Mouse (Mus musculus) C2C12 (cell line): ENCODE measurements around the gene Pidd1. TPM values are rescaled to one million over a fixed set of nuclear protein-coding genes. Genes with fewer than 3 reads are reported as not detected.

Experiments
- H3K27me3 ChIP-seq: one replicate; pipeline ENCODE4 v1.6.1; 2011; ENCODE audit not compliant: control insufficient read depth, insufficient read depth, insufficient read length
- H3K36me3 ChIP-seq: one replicate; pipeline ENCODE4 v1.6.1; 2011; ENCODE audit not compliant: control insufficient read depth, insufficient read depth
- H3K4me3 ChIP-seq: one replicate; pipeline ENCODE4 v1.5.1; 2011; ENCODE audit warnings: mild to moderate bottlenecking, control low read depth; ENCODE audit not compliant: poor library complexity, insufficient read depth, severe bottlenecking
- H3K79me2 ChIP-seq: one replicate; pipeline ENCODE4 v1.6.1; 2011; ENCODE audit not compliant: control insufficient read depth, insufficient read depth
- H3K79me3 ChIP-seq: one replicate; pipeline ENCODE4 v1.6.1; 2011; ENCODE audit warnings: low read depth, control low read depth
- H3ac ChIP-seq: one replicate; pipeline ENCODE3; 2011; ENCODE audit warnings: low read depth; ENCODE audit not compliant: control insufficient read depth, insufficient read length
- CEBPB ChIP-seq: IDR thresholded peaks from one replicate; pipeline ENCODE4 v1.6.1; 2011; ENCODE audit warnings: low read depth, mild to moderate bottlenecking, control low read depth, moderate library complexity
- CTCF ChIP-seq: IDR thresholded peaks from one replicate; pipeline ENCODE4 v1.5.1; 2011; ENCODE audit not compliant: control insufficient read depth, insufficient read depth, insufficient read length
- FOSL1 ChIP-seq: IDR thresholded peaks from one replicate; pipeline ENCODE4 v1.8.0; 2011; ENCODE audit warnings: mild to moderate bottlenecking, low read length; ENCODE audit not compliant: poor library complexity, insufficient read depth, severe bottlenecking
- MAX ChIP-seq: IDR thresholded peaks from one replicate; pipeline ENCODE4 v1.6.1; 2011; ENCODE audit warnings: mild to moderate bottlenecking, control low read depth
- MYOD1 ChIP-seq: IDR thresholded peaks from one replicate; pipeline ENCODE4 v1.6.1; 2011; ENCODE audit warnings: low read depth; ENCODE audit not compliant: control insufficient read depth, insufficient read length
- MYOG ChIP-seq: IDR thresholded peaks from one replicate; pipeline ENCODE4 v1.6.1; 2011; ENCODE audit not compliant: control insufficient read depth, insufficient read length; ENCODE audit errors: extremely low read depth
- USF1 ChIP-seq: IDR thresholded peaks from one replicate; pipeline ENCODE4 v1.6.1; 2011; ENCODE audit warnings: low read depth, mild to moderate bottlenecking, control low read depth, moderate library complexity
- polyA plus RNA-seq: library from polyadenylated mRNA; unstranded; fragments of >200 nt; fragmentation: generic; extraction: Trizol; gene quantifications from one replicate; pipeline ENCODE4 v1.2.1, GENCODE M21; 2012; ENCODE audit warnings: missing spikeins

The Pidd1 gene
- polyA plus RNA-seq, 1 experiment: 9.5 TPM

- no peaks in the 10 kb centered on the region for H3K79me3 ChIP-seq
- H3K4me3 ChIP-seq: no peak within 1 kb of the TSS
- peaks cover 5% of the 10 kb centered on the region for H3K36me3 ChIP-seq
- TF ChIP-seq USF1: no peak
- no peak for TF ChIP-seq MAX
- TF ChIP-seq FOSL1: no peak
- TF ChIP-seq MYOG: no peak
- TF ChIP-seq CTCF: no peak
- TF ChIP-seq CEBPB: no peak
- no peak for TF ChIP-seq MYOD1
- H3ac ChIP-seq: no peak within 1 kb of the TSS
- no peaks in the 10 kb centered on the region for H3K27me3 ChIP-seq
- H3K79me2 ChIP-seq: peaks cover under 1% of the 10 kb centered on the region
These were observed 14.5 kb downstream of the Pidd1 start, which contains the start of gene Cend1 for GRCm38 (mm10) chr7:141429310-141429709. Cend1 (minus strand) TSS chr7:141429491.

DNA sequence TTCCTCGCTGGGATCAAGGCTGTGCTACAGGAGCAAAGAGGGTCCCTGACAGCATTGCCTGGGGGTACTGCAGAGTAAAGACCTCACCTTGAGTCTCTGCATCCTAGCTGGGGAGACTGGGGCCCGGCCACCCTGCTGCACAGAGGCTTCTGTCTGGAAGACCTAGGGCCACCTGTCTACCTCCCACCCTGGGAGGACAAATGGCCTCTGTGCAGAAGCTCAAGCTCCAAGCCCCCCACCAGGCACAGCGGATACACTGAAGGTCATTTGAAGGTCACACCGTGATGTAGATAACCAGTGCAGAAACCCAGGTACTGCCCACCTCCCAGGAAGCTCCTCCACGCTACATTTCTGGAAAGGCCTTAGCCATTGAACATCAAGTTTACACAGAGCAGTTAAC, 15.1 kb downstream of the Pidd1 start:
- H3K79me2 ChIP-seq: no peaks in the 10 kb centered on the region
- H3K36me3 ChIP-seq: no peaks in the 10 kb centered on the region
- no peak overlapping the region for H3K4me3 ChIP-seq
- H3K27me3 ChIP-seq: no peaks in the 10 kb centered on the region
- H3K79me3 ChIP-seq: no peaks in the 10 kb centered on the region
- no peak overlapping the region for H3ac ChIP-seq
- TF ChIP-seq CEBPB (no peak), FOSL1 (no peak), MYOD1 (no peak), MAX (no peak), MYOG (no peak), CTCF (no peak), USF1 (no peak)

DNA sequence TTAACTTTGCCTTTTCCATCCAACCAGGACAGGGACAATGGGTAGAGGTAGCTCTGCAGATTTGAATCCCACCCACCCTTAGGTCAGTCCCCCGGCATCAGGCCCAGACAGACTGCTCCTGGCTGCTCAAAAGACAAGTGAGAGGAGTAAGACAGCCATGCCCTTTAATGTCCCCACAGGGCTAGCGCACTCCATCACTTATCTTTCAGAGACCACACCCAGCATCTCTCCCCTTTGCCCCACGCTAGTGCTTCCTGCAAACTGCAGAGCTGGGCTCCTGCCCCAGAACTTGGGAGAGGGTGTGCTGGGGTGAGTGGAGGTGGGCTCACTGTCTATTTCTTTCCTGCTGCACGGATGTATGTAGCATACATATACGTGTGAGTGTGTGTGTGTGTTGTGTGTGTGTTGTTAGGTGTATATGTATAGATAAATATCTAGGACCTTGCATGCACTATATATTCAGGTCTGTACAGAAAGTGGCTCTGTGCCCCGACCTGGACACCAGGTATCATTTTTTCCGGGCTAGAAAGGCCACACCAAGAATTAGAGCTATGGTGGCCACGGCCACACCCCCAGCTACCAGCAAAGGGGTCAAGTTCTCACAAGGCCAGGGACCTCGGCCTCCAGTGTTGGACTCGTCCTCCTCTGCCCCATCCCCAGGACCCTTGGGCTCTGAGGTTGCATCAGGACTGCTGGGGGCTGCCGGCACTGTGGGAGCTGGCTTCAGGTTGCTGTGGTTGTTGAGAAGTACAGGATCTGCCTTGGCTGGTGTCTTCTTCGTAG, 16.7 kb downstream of the Pidd1 start:
- no peaks in the 10 kb centered on the region for H3K79me2 ChIP-seq
- H3K36me3 ChIP-seq: no peaks in the 10 kb centered on the region
- TF ChIP-seq MYOG: no peak
- no peak for TF ChIP-seq MAX
- no peaks in the 10 kb centered on the region for H3K79me3 ChIP-seq
- no peak overlapping the region for H3K4me3 ChIP-seq
- no peaks in the 10 kb centered on the region for H3K27me3 ChIP-seq
- no peak overlapping the region for H3ac ChIP-seq

- Histone ChIP-seq H3K27me3 (no peaks in the 10 kb centered on the region), H3K79me2 (no peaks in the 10 kb centered on the region), H3K4me3 (no peak overlapping the region), H3K36me3 (no peaks in the 10 kb centered on the region), H3K79me3 (no peaks in the 10 kb centered on the region), H3ac (no peak overlapping the region)
- no peak for TF ChIP-seq MAX
- no peak for TF ChIP-seq FOSL1
- TF ChIP-seq CEBPB: no peak
- TF ChIP-seq MYOD1: no peak
- no peak for TF ChIP-seq USF1
- no peak for TF ChIP-seq MYOG
- TF ChIP-seq CTCF: no peak
These were observed 20.0 kb downstream of the Pidd1 start for GRCm38 (mm10) chr7:141423811-141424210.

DNA sequence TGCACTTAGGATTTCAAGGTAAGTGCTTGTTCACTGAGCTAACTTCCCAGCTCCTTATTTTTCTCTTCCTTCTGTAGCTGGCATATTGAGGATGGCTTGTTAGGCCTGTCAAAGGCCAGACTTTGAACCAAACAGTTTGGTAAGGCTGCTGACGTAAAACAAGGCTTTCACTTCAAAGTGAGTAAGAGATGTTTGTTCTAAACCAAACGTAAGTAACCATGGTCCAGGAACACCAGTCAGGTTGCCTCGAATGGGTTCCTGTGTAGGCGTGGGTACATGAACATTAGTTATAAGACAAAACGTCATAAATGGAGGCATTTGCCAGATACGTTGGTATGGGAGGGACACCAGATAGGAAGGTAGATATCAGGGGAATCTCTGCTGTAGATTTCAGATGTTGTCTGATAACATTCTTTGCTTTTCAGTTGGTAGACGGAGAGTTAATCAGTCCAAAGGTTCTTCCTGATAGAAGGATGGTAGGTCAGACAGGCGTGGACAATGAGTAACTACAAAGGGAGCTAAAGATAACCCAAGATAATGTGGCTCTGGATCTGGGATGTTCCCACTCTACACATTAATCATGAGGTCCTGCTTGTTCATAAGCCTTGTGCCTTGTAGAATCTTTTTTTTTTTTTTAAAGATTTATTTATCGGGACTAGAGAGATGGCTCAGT, 23.7 kb downstream of the Pidd1 start:
- Histone ChIP-seq H3ac (no peak overlapping the region), H3K79me2 (no peaks in the 10 kb centered on the region), H3K27me3 (no peaks in the 10 kb centered on the region), H3K4me3 (no peak overlapping the region), H3K36me3 (no peaks in the 10 kb centered on the region), H3K79me3 (no peaks in the 10 kb centered on the region)
- TF ChIP-seq USF1 (no peak), MAX (no peak), FOSL1 (no peak), CTCF (no peak), MYOD1 (no peak), CEBPB (no peak), MYOG (no peak)
